Mouse (Mus musculus) bone marrow macrophage, adult 2 months (primary cell): ENCODE measurements around the gene Prkcsh.

Source experiments
- CTCF ChIP-seq: IDR thresholded peaks from 2 replicates; pipeline ENCODE4 v1.5.1; 2012; ENCODE audit warnings: low read depth, mild to moderate bottlenecking, low read length, moderate library complexity
- POLR2A ChIP-seq: IDR thresholded peaks from 2 replicates; pipeline ENCODE4 v1.6.1; 2012; ENCODE audit warnings: mild to moderate bottlenecking, low read depth, low read length, borderline replicate concordance

DNA sequence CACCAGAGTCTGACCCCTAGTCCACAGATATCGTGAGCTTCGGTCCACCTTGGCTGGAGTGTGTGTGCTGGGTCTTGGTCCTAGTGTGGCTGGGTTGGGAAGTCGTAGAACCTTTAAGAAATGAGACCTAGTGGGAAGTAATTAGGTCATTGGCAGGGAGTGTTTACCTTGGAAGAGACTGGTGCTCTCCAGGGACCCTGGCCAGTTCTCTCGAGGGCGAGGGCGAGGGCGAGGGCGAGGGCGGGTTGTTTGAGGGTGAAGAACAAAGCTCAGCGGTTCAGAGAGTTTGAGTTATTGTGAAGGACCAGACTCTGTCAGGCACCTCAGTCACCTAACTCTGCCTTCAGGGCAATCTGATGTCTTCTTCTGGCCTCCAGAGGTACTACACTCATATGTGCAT lies 35.2 kb downstream of the Prkcsh start:
- TF ChIP-seq POLR2A (no peak), CTCF (no peak)
